Mouse (Mus musculus) ovary, postnatal 36 days (tissue): ENCODE data around the gene Hsd17b10.
A peak's percentile ranks its signal among the peaks of the same experiment; 100 is the strongest.

ENCODE experiments used
- DNase-seq: peaks from one replicate; pipeline ENCODE4 v3.0.0; 2022; ENCODE audit warnings: low spot score, mixed read lengths

The Hsd17b10 gene

DNA sequence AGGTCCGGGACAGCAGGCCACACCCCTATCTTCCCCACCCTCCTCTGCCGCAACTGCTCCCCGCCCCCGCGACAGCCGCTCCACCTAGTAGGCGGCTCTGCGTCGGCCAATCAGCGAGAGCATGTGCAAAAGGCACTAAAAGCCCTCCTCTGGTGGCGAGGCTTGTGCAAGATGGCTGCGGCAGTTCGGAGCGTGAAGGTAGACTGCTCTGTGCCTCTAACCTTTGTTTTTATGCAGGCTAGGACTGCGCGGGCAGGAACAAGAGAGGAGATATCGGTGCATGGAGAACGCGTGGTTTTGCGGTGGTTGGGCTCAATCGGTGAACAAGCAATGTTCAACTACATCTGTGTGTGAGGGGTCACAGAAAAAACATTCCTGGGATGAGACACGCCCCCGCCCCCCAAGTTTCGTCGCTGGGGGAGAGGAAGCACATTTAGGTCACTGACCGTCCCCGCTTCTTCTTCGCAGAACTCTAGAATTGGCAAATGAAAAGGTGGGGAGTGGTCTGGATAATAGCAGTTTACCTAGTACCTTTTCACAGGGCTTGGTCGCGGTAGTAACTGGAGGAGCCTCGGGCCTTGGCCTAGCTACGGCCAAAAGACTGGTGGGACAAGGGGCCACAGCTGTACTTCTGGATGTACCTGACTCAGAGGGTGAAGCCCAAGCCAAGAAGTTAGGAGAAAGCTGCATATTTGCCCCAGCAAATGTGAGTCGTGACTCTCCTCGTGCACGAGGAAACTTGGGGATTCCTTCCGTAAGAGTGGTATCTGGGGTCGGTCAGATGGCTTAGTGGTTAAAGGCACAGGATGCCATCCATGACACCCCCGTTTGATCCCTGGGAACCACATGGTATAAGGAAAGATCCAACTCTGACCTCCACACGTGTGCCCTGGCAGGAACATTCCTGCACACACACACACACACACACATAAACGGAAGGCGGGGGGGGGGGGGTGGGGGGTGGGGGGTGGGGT, at the start of gene Hsd17b10:
TSS of gene Hsd17b10 (plus strand) at position 109 of the 974 bp plus-strand sequence.
- DNase-seq: peak; percentile 84

DNA sequence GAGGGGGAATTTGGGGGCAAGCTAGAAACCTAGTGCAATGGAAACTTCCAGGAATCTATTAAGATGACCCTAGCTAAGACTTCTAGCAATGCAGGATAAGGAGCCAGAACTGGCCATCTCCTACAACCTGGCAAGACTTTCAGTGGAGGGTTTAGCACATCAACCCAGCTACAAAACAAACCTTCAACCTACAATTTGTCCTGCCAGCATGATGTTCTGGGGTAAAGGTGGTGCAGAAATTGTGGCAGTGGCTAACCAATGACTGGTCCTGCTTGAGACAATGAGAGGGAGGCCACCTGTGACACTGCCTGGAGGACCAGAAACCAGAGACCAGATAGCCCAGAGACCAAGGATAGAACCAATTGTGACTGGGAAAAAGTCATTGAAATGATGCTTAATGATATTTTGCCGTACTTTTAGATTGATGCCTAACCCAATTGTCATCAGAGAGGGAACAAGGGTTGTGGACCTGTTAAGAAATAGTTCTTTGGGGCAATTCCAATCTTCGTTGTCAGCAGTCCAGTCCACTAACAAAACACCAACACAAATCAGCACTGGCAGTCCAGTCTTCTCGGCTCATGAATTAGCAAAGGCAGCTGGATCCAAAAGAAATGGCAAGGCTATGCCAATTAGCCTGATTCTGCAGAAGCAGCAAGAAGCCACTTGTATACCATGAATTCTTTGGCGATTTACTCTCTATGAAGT, 2.5 kb upstream of the Hsd17b10 start:
- DNase-seq: no peak

DNA sequence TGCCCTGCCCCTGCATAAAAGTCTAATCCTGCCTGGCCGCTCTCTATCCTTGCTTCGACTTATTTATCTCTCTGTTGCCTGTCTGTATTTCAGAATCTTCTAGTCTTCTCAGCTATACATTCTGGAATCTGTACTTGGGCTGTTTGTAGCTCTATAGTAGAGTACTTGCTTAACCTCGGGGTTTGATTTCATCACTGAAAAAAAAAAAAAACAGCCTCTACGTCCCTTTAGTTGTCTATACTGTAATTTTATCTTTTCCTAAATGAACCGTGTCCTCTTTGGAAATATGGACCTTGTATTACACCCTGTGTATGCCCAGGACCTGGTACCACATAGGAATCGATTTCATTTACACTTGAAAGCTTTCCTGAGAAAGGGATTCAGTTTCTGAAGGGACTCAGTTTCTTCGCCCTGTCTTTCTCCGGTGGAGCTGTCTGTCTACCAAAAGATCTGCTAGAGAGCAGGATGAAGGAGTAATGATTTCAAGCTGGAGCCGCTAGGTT, 412 bp upstream of the Hsd17b10 start:
- DNase-seq: no peak

DNA sequence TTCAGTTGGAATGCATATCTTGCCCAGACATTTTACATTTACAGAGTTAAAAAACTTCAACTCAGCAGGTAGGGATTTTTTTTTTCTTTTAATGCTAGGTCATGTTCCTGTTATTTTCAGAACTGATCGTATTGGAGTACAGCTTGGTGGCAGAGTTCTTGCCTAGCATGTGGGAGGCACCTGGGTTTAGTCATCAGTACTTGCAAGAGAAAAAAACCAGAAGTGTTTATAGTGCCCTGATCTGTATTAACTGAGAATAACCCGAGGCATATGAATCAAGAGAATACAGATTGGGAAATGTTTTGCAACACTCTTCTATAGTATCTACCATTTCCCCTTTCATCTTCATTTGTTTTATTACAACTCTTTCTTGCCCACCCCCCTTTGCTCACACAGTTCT, 1.2 kb downstream of the Hsd17b10 start:
- DNase-seq: no peak

DNA sequence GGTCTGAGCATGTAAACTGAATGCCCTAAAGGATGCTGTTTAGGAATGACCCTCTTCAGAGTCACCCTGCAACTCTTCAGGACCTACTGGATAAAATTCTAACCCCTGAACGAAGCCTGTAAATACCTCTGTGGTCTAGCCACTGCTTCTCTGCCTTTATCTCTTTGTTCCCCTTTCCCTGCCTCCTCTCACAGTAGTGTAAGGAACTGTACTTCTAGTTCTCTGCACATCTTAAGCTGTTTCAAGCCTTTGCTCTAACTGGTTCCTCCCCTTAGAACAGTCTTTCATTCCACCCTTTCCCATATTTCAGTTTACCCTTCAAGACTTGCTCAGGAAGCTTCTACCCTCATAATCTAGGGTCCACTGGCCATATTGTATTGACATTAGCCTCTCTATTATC, 6.2 kb downstream of the Hsd17b10 start:
- DNase-seq: no peak

DNA sequence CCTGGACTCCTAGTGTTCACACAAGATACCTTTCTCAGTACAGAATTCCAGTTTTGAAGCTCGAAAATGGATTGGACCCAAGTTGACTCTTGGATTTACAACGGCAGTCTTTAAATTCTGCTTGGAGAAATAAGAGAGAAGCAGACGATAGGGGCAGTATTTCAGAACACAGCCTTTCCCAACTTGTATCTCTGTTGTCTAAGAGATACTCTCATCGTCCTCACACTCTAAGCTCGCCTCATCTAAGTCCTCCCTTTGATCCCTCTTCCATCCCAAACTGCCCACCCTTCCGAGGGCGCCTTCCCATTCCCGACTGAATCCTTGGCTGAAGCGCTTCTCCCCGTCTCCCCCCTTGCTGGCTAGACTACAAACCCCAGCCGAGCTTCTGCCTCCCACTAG, 14.1 kb downstream of the Hsd17b10 start:
- DNase-seq: no peak

DNA sequence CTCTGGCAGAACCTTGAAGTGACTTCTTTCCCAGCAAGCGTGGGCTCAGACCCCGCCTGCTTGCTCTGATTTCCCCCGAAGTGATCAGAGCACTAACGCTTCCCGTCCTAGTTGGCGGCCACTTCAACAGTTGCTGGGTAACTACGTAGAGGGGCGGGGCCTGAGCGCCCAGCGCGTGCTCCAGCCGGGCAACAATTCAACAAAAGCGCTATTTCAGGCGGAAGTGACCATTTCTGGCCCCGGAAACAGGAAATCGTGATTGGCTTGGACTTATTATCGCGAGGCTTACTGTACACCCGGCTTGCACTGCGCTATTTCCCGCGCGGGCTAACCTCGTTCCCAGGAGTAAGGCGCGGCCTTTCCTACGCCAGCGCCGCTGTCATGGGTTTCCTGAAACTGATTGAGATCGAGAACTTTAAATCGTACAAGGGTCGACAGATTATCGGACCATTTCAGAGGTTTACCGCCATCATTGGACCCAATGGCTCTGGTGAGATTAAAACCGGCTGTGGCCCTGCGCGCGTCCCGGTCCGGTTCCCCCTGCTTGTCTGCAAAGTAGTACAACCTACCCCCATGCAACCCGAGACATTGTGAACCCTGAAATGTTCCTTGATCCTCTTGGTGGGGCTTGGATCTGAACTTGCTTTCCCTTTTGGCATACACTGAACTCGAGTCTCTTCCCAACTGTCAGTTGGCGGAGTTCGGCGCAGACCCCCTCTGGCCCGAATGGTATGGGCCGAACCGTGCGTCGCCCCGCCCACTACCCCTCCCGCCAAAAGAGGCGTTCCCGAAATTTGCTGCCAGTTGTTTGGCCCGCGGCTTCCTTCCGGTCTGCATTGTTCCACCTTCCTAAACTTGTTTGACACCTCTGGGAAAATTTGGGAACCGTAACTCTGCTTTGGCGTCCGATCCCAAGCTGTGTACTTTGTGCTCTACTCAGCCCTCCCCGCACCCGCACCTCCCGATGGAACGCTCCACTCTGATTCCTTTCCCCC, 14.8 kb downstream of the Hsd17b10 start, which contains the start of the genes Ribc1 and Smc1a:
TSS of gene Ribc1 (minus strand) at position 145 of the 995 bp plus-strand sequence.
TSS of gene Smc1a (plus strand) at position 278 of the 995 bp plus-strand sequence.
- DNase-seq: peak; percentile 85

DNA sequence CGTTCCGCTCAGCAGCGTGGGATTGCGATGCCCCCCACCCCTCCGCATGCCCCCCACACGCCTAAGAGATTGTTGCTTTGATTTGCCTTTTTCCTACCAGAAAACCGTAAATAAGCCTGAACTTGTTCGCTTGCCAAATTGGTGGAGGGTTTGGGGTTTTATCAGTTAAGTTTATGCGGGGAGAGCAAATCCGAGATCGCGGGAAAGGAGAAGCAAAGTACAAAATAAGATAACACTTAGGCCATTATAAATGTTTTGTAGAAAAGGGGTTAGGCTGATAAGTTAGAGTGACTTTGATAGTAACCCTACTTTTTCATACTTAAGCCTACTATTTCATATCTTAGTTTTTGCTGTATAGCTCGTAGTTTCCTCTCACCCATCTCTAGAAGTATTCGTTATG, 15.5 kb downstream of the Hsd17b10 start:
- no peak for DNase-seq

DNA sequence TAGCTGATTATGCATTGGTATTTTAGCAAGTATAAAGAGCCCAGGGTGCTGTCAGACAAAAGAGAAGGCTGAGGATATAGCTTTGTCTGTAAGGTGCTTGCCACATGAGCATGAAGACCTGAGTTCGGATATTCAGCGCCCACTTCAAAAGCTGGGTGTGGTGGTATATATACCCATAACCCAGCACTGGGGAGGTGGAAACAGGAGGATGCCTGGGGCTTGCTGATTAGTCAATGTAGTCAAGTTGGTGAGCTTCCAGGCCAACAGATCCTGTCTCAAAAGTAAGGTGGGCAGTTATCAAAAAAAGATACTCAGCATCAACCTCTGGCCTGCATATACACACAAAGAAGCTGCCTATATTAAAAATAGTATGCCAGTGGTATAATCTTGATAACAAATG, 17.6 kb downstream of the Hsd17b10 start:
- no peak for DNase-seq

DNA sequence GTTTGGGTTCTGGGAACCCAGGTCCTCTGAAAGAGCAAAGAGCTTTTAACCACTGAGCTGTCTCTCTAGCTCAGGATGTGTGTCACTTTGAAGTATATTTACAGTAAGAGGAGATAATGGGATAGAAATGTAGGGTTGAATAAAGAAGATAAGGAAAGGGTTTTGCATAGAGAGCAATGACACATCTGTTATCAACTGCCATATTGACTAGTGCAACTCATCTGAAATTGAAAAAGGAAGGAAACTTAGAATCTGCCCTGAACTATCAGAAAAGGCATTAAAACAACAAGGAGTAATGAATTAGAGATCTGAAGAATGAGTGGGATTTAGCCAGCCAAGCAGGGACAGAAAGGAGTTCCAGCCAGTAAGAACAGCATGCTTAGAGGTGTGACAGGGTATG, 38.2 kb downstream of the Hsd17b10 start:
- no peak for DNase-seq

DNA sequence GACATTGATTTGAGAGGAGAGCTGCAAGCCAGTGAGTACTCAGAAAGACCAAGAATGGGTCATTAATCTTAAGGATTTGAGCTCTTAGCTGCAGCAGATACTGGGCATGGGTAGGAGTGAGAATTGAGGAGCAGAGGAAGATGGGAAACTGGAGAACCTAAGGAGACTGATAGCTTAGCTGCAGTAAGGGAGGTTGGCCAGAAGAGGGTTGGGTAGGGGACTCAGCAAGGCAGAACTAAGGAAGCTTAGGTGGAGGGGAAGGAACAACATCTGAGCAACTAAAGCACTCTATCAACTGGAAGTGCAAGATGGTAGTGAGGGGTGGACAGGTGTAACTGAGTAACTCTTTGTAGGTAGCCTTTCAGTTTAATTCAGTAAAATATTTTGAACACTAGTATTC, 45.6 kb downstream of the Hsd17b10 start:
- no peak for DNase-seq

DNA sequence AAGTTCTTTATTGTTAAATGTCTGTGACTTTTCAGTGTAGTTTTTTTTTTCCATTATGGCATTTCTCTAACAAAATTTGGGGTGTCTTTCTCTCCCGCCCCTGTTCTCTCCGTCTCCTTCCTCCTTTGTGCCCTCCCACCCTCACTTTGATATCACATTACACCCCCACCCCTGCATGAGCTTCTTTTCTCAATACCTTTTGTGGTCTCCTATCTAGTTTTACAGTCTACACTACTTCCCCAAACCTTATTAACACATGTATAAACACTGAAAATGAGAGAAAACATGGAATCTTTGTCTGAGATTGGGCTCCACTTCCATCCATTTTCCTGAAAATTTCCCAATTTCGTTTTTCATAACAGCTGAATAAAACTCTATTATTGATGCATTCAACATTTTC, 50.9 kb downstream of the Hsd17b10 start:
- DNase-seq: no peak
